Mouse (Mus musculus): Measurements from ENCODE around the gene Hpse2.

GRCm38 (mm10) chr19:42948114-42948636 lies 440.0 kb downstream of the Hpse2 start:
- no peak for TF ChIP-seq USF1 (IDR thresholded peaks at IDR 0.05; ENCODE audit: low read depth)
- no peak for TF ChIP-seq TCF12 (IDR thresholded peaks at IDR 0.05; ENCODE audit: insufficient read depth, poor library complexity, severe bottlenecking)
- TF ChIP-seq POLR2A (IDR thresholded peaks at IDR 0.05; ENCODE audit: insufficient read length, low read depth) = no peak
- TF ChIP-seq MAX (IDR thresholded peaks at IDR 0.05; ENCODE audit: low read depth) = no peak
- TF ChIP-seq REST (IDR thresholded peaks at IDR 0.05; ENCODE audit: insufficient read depth, insufficient read length) = no peak
- TF ChIP-seq MYOD1 (IDR thresholded peaks at IDR 0.05; ENCODE audit: control insufficient read depth in 1 of 3, insufficient read length in 2 of 3, low read depth in 2 of 3) = no peak
- TF ChIP-seq TCF3 (IDR thresholded peaks at IDR 0.05; ENCODE audit: insufficient read length, low read depth) = no peak
- TF ChIP-seq CEBPB (IDR thresholded peaks at IDR 0.05; ENCODE audit: insufficient read depth, poor library complexity, severe bottlenecking) = no peak
